Mouse (Mus musculus) urinary bladder, postnatal 10 days (tissue): Measurements from ENCODE around the gene Kcnd3.

Experiments used
- DNase-seq: peaks from one replicate; pipeline ENCODE4 v3.0.0; 2022; ENCODE audit warnings: low spot score

Kcnd3 gene

DNA sequence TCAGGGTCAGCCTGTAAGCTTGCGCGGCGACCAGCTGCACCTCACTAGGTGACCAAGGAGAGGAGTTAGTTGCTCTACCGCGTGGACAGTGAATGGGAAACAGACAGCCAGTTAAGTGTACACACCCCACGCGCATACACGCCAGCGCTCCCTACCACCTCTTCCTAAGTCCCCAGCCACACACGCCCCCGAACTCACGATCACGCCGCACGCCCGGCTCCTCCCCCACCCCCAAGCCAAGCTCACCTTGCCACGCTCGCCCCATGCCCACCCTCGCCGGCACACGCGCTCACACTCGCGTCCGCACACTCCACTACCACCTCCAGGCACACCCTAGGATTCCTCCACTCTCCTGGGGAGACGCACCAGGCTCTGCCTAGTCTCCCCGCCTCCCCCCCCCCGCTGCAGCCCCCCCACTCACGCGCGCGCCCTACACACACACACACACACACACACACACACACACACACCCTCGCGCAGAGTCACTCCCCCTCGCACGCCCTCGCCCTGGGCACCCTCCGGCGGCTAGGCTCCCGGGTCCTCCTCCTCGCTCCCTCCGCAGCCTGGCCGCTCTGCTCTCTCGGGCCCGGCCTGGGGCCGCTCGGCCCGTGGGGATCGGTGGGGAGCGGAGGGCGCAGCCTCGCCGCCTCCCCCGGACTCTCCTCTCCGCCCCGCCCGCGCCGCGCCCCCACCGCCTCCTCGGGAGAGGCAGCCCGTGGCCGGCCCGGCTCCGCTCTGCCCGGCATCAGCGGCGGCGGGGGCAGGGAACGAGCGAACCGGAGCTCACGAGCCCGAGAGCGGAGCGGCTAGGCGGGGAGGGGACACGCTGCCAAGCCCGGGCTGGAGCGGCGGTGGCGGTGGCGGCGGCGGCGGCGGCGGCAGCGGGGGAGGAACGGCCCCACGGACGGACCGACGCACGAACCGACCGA lies at the start of gene Kcnd3:
Gene Kcnd3, plus strand, starts transcription at position 704 of the 929 bp plus-strand sequence.
- DNase-seq: no peak

DNA sequence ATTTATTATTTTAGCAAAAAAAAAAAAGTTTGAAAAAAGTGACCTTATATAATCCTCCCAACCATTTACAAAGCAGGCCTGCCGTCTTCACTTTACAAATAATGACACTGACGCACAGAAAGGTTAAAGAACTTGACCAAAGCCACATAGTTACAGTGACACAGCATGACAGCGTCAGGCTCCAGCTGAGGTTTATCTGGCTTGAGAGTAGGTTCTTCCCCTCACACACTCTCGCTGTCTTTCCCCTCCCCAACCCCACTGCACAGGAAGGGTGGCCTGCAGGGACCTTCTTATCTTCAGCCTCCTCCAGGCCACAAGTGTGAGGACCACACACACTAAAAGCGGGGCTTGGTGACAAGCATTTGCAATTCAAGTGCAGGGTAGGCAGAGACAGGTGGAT lies 49.5 kb upstream of the Kcnd3 start:
- no peak for DNase-seq

DNA sequence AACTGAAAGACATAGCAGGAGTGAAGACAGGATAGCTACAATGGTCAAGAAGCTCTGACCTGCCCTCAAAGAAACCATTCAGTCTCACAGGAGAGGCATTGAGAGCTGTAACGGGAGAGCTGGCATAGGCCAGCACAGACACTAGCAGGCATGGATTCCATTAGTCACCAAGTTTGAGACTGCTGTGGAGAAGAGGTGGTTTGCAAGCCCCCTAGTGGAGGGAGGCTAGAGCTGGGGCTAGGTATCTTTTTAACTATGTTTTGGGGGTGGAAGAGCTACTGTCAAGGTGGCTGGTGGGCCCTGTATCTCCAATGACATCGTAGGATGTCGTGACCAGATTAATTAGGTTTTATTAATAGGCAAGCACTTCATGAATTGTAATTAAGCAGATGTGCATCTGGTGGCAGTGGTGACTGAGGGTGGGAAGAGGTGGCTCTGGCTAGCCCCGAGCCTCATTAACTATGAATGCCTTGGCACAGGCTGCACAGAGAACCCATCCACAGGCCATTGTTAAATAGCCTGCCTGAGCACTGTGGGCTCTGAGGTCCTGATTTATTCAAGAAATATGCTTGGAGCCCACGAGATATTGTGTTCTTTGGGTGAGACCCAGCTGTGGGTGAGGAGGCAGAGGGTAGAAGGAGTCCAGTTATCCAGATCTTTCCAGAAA lies 48.6 kb upstream of the Kcnd3 start:
- no peak for DNase-seq

DNA sequence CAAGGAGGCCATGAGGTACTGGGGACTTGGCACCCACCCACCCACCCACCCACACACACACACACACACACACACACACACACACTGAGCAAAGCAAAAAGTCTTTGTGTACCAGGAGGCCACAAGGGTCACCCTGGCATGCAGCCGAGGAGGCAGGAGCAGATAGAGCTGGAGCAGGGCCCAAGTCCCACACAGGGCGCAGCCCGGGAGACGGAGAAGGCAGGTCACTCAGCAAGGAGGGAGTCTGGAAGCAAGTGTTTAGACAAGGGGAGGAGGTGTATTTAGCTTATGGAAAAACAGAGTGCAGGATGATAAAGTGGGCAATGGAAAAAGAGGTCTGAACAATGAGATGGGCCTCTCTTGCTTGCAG lies 48.1 kb upstream of the Kcnd3 start:
- no peak for DNase-seq

DNA sequence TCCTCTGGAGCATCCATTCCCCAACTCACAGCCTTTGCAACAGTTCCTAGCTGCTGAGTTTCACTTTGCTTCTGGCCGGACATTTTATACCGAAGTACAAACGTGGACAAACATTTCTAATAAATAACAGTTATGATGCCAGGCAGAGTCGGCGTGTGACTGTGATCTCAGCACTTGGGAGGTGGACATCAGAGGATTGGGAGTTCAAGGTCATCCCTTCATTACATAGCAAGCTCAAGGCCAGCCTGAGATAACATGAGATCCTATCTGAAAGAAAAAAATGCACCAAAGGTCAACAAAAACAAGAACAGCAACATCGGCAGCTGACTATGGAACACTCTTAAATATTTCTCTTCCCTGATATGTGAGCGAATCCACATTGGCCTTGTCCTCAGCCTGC lies 46.6 kb upstream of the Kcnd3 start:
- DNase-seq: no peak

DNA sequence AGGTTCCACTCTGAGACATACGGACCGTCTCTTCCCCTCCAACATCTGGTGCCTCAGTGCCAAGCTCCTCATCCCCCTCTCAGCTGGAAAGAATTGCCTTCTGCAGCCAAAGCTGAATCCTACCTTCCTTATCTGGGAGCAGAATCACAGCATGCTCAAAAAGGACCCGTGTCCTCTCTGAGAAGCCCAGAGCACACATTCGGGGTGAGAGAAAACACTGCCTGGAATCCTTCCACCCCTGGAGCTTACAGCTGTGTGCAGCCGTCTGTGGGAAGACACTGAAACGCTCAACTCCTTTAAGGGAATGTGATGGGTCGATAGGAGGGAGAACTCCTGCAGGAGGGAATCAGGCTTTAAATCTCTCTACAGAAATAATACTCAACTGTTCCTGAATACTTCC lies 46.1 kb upstream of the Kcnd3 start:
- no peak for DNase-seq

DNA sequence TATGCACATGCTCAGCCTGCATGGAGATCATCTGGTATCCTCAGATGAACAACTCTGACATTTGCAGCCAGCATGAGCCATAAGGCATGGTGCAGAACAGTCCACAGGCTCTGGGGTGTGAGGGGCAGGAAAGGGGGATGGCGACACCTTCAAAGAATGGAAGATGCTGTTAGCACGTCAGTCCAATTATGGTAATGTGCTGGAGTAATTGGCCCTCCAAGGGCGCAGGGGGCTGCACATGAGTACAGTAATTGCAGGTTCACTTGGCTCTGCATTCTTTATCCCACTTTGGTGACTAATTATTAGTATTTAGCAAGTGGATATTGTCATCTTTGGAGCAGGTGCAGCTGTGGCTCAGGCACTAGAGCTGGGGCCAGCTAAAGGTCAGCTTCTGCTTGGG lies 43.9 kb upstream of the Kcnd3 start:
- DNase-seq: no peak

DNA sequence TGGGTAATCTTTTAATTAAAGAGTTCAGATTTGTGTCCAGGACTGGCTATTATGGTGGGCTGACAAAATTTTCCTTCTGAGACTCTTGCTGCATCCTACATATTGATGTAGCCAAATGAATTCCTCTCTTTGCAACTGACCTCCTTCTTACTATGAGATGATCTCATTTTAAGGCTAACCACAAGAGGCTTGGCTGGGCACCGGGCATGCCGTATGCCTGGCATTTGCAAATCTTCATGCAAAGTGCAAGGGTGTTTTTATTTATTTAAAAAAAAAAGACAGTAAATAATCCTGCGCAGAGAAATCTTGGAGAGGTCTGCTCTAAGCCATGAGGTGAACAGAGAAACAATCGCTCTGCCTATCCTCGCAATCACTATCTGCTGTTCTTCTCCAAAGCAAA lies 41.3 kb upstream of the Kcnd3 start:
- DNase-seq: no peak

DNA sequence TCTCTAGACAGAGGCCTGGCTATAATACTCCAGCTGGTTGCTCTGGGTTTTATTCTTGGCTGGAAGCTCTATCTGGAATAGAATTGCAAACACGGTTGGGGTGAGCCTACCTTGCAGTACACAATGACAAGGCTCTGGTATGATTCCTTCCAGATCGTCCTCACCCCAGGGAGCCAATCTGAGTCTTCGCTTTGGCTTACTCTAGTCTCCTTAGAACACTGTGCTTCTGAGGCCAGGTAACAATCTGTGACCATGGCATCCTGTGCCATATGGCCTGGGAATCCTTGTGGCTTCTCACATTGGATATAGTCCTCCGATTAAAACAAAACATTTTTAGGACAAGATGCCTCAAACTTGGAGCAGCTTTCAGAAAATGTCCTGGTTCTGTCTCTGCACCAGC lies 40.4 kb upstream of the Kcnd3 start:
- no peak for DNase-seq

DNA sequence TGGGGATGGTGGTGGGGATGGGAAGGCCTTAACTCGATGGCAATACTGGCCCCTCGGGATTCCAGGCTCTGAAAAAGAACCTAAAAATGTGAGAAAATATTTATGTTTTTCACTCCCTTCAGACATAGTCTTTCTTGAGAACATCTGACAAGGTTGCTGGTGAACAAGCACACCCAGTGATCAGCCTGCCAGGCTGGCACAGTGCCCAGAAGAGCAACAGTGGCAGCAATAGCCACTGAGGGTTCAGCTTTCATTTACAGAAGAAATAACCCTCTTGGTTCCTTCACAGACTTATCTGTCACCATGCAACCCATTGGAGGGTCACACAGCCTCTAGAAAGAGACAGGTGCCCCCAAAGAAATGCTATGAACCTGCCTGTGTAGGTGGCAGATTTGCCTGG lies 39.9 kb upstream of the Kcnd3 start:
- no peak for DNase-seq

DNA sequence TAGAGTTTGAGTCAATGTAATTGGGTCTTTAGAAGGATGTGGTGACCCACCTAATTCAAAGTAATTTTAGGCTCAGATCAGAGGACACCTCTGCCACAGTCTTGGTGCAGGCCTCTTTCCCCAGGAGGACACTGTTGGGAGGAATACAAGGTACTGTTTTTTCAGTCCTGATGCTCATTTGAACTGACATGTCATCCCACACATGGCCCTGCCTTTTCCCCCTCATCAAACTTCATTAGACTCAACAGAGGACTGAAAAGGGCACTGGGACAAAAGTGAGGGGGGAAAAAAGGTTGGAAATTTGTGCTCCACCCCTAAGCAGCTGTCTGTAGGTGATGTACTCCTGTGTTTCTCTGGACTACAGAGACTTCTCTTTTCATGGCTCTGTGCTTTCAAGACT lies 39.4 kb upstream of the Kcnd3 start:
- no peak for DNase-seq

DNA sequence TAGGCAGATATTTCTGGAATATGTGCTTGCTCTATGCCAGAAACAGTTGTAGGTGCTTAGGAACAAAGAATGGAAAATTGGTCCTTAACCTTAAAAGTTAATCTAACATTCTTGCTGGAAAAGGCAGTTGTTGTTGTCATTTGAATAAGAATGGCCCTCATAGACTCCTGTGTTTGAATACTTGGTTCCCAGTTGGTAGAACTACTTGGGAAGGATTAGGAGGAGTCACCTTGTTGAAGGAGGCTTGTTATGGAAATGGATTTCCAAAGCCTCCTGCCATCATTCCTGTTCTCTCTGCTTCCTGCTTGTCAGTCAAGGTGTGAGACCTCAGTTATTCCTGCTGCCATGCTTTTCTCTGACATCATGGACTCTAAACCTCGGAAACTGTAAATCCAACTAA lies 33.7 kb upstream of the Kcnd3 start:
- DNase-seq: no peak

DNA sequence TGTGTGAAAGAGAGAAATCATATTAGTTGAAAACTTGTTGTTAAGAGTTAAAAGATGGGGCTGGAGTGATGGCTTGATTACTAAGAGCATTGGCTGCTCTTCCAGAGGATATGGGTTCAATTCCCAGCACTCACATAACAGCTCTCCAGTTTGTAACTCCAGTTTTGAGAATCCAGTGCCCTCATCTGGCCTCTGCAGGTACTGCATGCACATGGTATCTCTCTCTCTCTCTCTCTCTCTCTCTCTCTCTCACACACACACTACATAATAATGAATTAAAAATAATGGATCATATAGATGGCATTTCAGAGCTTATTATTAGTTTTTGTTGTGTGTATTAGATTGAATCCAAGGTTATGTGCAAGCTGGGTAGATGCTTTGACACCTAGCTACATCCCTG lies 29.7 kb upstream of the Kcnd3 start:
- no peak for DNase-seq

DNA sequence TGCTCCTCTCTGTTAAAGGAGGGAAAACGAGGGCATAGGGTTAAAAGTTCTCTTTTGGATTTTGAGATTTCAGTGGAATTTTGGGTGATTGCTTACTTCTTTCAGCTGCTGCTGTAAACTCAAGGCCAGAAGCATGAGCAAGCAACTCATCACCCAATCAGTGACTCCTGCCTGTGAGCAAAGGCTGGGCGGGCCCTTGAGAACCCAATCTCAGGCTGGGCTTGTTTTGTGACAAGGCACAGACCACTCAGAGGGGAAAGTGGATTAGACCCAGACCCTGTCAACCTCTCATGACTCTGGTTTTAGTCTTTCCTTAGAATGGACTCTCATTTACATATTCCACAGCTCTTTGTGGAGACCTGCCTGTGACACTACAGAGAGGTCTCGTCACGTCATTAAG lies 28.7 kb upstream of the Kcnd3 start:
- DNase-seq: no peak

DNA sequence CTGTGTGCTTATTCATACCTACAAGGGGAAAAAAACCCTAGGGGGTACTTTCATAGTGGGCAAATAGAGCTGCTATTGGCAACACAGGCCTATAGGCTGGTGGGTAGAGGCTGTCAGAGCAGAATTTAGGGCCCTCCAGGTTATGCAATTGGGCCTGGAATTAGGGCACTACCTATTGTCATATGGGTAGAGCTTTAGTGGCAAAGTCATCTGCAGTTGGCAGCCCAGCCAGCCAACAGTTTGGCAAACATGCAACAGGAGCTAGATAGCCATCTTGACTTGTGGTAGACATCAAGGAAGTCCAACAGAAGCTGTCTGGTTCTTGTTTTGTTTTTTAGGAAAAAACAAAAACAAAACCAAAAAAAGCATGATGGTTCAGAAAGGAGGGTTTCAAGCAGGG lies 23.5 kb upstream of the Kcnd3 start:
- no peak for DNase-seq

DNA sequence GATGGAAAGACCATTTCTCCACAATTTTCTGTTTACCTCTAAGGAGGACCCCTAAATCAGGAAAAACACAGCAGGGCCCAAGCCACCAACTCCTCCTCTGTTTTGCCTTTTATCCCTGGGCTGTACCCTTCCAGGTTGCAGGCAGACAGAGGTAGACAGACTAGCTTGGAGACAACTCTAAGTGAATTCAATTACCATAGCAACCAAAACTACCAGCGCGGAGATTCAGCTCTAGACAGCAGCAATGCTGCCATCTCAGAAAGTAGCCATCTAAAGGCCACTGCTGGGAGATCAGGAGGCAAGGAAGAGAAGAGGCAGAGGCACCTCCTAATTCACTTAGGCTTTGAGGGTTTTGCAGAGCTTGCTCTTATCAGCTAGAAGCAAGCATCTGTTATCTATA lies 15.7 kb upstream of the Kcnd3 start:
- no peak for DNase-seq

DNA sequence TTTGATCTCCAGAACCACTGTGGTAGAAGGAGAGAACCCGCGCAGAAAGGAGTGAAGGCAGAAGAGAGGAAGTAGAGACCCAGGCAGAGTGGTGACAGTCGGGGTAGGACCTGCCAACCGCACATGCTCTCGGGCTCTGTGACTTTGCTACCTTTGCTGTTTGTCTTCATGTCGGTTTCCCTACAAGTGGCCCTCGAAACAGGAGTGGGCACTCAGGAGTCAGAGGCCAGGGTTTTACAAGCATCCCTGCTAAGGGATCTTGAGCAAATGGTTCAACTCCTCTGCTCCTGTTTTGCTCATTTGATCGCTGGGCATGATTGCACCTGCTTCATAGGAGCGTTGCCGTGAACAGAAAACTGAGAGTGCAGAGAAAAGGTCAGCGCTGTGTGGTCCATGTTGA lies 15.2 kb upstream of the Kcnd3 start:
- no peak for DNase-seq

DNA sequence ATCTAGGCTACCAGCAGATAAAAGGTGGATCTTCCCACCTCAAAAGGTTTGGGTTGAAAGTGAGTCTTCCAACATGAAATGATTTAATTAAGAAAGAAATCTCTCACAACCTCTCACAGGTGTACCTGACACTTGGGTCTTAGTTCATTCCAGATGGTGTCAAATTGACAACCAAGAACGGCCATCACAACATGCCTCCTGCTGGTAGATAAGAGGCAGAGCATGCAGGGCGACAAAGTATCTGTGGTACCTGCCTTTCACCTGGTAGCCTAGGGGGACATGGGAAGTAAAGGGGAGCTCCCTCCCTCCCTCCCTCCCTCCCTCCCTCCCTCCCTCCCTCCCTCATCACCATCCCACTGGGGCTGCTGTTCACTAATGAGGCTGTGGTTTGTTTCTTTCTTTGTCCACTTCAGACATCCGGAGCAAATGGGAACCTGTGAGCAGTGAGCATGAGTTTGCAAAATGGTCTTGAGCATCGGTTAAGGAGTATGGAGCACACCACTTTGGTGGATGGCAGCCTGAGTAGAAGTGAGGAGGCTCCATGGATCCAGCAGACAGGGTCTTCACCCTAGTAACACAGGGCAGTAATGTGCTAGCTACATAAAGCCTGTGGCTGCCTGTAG lies 11.1 kb upstream of the Kcnd3 start:
- DNase-seq: no peak

DNA sequence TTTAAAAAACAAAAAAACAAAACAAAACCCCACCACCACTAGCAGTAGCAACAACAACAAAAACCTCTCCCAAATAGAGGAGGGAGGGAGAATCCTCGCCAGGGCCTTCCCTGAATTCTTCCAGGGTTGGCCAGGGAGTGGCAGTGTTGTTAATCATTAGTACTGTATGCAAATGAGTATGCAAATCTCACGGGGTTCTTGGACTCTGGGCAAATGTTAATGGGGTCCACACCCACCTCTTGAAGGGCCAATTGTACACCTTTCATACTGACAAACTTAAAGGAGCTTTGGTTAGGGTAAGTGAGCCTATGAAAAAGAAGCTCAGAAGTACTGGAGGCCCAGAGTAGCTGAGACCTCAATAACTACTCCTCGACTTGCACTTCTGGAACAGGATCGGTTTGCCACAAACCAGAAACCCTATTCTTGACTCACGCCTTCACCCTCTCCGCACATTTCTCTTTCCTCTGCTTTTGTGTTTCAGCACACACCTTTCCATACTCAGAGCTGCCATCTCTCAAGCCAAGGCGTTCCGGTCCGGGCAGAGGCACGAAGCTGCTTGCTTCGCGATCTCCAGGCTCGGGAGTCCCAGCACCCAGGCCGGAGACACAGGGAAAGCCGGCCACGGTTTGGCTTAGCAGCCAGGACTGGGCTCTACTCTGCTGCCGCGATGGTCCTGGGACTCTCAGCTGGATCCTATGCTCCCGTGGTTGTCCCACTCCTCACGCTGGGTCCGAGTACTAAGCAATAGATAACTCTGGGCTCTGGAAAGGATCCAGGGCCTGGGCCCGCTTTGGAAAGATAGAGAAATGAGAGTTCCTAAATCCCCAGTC lies 1.3 kb upstream of the Kcnd3 start:
- no peak for DNase-seq

DNA sequence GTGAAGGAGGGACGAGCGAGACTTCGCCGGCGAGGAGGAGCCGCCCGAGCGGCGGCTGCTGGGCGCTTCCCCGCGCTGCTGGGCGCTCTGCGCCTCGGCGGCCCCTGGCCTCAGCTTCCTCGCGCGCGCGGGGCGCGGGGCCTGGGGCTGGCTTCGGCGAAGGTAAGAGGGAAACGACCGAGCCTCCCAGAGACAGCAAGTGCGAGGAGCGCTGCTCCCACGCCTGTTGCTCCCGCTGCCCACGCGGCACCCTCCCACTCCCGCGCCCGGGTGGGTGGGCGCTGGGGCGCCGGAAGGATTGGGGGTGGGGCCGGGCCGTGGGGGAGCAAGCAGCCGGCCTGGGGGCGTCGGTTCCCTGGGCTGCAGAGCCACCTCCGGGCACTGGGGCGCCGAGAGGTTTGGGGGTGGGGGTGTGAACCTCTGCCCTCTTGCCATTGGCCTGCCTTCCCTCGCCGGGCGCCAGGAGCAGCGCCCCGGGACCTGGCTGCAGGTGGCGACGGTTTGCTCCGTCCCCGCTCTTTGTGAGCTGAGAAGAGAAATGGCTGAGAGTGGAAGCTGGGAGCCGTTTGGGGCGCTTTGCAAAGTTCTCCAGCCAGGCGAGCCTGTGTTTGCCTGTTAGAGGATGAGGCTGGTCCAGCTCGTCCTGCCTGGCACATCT lies 555 bp downstream of the Kcnd3 start:
- DNase-seq: no peak

DNA sequence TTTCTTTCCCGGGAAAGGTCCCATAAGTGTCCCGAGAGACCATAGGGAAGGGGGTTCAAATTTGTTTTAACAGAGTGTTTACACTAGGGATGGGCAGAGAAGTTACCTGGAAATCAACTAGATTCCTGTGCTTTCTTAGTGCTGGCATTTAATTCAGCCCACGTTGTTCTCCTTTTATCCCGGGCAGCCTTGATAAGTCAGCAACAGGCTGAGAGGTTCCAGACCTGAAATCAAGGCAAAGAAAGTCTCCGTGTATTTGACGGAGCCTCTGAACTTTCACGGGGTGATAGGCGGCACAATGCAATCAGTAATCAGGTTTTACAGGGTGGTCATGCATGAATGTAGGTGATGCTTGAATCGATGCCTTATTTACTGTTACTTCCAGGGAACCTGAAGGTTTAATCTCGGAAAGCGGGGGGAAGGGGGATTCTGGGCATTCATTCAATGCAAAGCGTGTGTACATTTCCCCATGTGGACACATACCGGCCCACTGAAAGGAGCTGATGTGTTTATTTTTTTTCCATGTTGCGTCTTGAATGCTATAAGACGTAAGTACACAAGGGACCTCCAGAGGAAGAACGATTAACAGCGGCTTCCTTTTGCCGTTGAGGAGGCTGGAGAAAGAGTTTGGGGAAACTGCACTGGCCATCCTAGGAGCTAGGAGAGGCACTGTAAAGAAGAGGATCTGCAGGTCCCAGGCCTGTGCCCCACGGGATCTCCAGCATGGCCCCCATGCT lies 1.3 kb downstream of the Kcnd3 start:
- DNase-seq: no peak
